Mouse (Mus musculus): Measurements from ENCODE around the gene Rab17.

DNA sequence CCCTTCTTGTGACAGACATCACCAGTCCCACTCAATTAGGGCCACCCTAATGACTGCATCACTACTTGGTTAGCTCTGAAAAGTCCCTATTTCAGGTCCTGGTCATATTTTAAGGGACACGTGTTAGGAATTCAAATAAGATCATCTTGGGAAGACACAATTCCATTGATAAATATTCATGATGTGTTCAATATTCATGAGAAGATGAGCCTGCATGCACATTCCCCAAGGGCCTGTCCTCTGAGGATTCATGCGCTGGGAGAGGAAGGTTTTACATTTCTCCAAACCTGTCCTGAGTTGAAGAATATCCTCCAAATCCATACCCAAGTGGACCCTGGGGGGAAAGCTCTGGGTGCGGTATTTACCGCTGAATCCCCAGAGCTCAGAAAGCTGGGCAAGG lies 6.5 kb upstream of the Rab17 start:
- TF ChIP-seq EP300 (IDR thresholded peaks at IDR 0.05; ENCODE audit: low read depth), result no peak
- no peak for TF ChIP-seq CTCF (IDR thresholded peaks at IDR 0.05; ENCODE audit: low read depth)

All from liver, postnatal 0 days (tissue).